Mouse (Mus musculus): Measurements from ENCODE around the gene Clmn.

Clmn gene

DNA sequence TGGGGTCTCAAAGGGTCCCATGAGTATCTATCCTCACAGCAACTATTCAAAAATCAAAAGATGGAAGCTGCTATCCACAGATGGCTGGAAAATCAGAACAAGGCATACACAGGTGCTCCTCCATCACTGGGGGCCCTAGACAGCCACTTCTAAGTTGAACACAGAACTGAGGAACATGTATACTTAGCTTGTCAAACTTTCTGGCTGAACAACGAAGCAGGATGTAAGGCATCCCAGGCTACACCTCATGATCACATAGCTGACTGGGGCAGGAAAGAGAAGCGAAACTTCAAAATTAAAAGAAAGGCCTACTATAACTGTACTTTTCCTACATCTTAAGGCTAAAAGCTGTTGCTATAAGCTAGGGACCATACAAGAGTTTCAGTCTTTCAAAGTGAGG, 115.9 kb downstream of the Clmn start:
- no peaks in the 10 kb centered on the region for H3K27me3 ChIP-seq (ENCODE audit: insufficient read depth, low read length)
- no peaks in the 10 kb centered on the region for H3K9me3 ChIP-seq (ENCODE audit: low read length)
- no peak overlapping the region for H3K4me3 ChIP-seq (replicated peaks; ENCODE audit: low read length)
- TF ChIP-seq CTCF (conservative IDR thresholded peaks at IDR 0.05; ENCODE audit: low read length) (no peak), NANOG (IDR thresholded peaks at IDR 0.05; ENCODE audit: borderline replicate concordance, low read length) (no peak), POU5F1 (IDR thresholded peaks at IDR 0.05; ENCODE audit: borderline replicate concordance, low read length) (no peak)
- H3K36me3 ChIP-seq (ENCODE audit: insufficient read depth, low read length), result peaks cover 29% of the 10 kb centered on the region
- H3K4me1 ChIP-seq (replicated peaks; ENCODE audit: low read depth, low read length), result peaks cover 37% of the 10 kb centered on the region

DNA sequence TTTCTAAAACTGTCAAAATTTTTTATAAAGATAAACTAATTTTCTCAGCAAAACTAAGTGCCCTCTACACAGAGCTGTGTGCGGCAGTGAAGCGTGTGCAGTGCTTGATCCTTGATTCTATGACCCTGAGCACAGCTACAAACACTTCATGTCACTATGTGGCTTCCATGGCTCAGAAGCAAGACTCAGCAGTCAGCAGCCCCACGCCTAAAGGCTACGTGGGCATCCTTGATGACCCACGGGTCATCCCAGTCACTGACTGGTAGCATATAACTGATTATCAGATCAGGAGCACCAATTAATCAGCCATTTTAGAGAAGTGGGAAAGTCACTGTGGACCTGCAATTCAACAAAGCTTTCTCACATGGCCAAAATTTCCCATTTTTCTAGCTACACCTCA, 117.6 kb downstream of the Clmn start:
- Histone ChIP-seq H3K36me3 (ENCODE audit: insufficient read depth, low read length) (peaks cover 29% of the 10 kb centered on the region), H3K27me3 (ENCODE audit: insufficient read depth, low read length) (no peaks in the 10 kb centered on the region), H3K9me3 (ENCODE audit: low read length) (no peaks in the 10 kb centered on the region), H3K4me3 (replicated peaks; ENCODE audit: low read length) (no peak overlapping the region), H3K4me1 (replicated peaks; ENCODE audit: low read depth, low read length) (peaks cover 38% of the 10 kb centered on the region)
- TF ChIP-seq NANOG (IDR thresholded peaks at IDR 0.05; ENCODE audit: borderline replicate concordance, low read length) (no peak), CTCF (conservative IDR thresholded peaks at IDR 0.05; ENCODE audit: low read length) (no peak), POU5F1 (IDR thresholded peaks at IDR 0.05; ENCODE audit: borderline replicate concordance, low read length) (no peak)

DNA sequence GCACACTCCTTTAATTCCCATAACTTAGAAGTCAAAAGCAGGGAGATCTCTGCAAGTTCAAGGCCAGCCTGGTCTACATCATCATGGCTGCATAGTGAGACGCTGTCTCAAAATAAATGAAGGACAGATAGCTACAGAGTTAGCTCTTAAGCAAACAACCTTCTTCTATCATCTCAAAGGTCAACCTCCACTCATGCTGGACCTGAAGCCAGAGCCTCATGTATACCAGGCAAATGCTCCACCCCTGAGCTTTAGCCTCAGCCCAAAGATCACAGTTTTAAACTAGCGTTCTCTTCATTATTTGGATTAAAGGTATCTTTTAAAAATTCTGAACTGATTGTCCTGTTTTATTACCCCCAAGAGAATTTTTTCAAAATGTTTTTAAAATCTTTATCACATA, 118.3 kb downstream of the Clmn start:
- Histone ChIP-seq H3K36me3 (ENCODE audit: insufficient read depth, low read length) (peaks cover 30% of the 10 kb centered on the region), H3K27me3 (ENCODE audit: insufficient read depth, low read length) (no peaks in the 10 kb centered on the region), H3K4me1 (replicated peaks; ENCODE audit: low read depth, low read length) (peaks cover 37% of the 10 kb centered on the region), H3K4me3 (replicated peaks; ENCODE audit: low read length) (no peak overlapping the region), H3K9me3 (ENCODE audit: low read length) (no peaks in the 10 kb centered on the region)
- TF ChIP-seq NANOG (IDR thresholded peaks at IDR 0.05; ENCODE audit: borderline replicate concordance, low read length) (no peak), POU5F1 (IDR thresholded peaks at IDR 0.05; ENCODE audit: borderline replicate concordance, low read length) (no peak), CTCF (conservative IDR thresholded peaks at IDR 0.05; ENCODE audit: low read length) (no peak)

DNA sequence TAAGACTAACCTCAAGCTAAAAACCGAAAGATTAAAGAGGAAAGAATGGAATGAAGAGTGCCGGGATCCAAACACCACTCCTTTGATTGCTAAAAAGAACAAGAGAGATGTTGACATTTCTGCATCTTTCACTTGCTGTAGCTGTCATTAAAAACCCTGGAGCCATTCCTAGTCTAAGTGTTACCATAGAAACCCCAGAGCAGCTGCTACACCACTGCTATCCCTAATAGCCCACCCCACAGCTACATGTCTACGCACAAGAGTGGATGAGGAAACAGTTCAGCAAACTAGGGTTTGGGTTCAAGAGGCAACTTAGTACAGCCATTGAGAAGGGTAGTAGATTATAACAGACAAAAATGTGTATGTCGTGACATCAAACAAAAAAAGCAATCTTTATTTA, 121.2 kb downstream of the Clmn start:
- Histone ChIP-seq H3K4me3 (replicated peaks; ENCODE audit: low read length) (no peak overlapping the region), H3K27me3 (ENCODE audit: insufficient read depth, low read length) (no peaks in the 10 kb centered on the region), H3K36me3 (ENCODE audit: insufficient read depth, low read length) (peaks cover 18% of the 10 kb centered on the region; the same call in 1 of the 2 replicates), H3K9me3 (ENCODE audit: low read length) (no peaks in the 10 kb centered on the region), H3K4me1 (replicated peaks; ENCODE audit: low read depth, low read length) (peaks cover 20% of the 10 kb centered on the region)
- TF ChIP-seq POU5F1 (IDR thresholded peaks at IDR 0.05; ENCODE audit: borderline replicate concordance, low read length) (no peak), CTCF (conservative IDR thresholded peaks at IDR 0.05; ENCODE audit: low read length) (no peak), NANOG (IDR thresholded peaks at IDR 0.05; ENCODE audit: borderline replicate concordance, low read length) (no peak)

DNA sequence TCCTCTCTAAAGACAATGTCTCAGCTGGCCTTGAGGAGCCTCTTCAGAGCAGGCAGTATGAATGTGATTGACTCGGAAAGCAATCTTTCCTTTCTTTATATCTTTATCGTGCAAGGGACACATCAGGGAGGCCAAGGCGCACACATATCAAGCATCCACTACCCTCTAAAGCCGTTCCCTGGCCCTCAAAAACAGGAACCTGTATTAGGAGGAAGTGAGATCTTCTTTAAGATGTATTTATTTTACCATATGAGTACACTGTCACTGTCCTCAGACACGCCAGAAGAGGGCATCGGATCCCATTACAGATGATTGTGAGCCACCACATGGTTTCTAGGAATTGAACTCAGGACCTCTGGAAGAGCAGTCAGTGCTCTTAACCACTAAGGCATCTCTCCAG, 122.6 kb downstream of the Clmn start:
- no peaks in the 10 kb centered on the region for H3K27me3 ChIP-seq (ENCODE audit: insufficient read depth, low read length)
- peaks cover 20% of the 10 kb centered on the region for H3K4me1 ChIP-seq (replicated peaks; ENCODE audit: low read depth, low read length)
- no peaks in the 10 kb centered on the region for H3K9me3 ChIP-seq (ENCODE audit: low read length)
- peaks cover 24% of the 10 kb centered on the region for H3K36me3 ChIP-seq (ENCODE audit: insufficient read depth, low read length)
- no peak overlapping the region for H3K4me3 ChIP-seq (replicated peaks; ENCODE audit: low read length)
- no peak for TF ChIP-seq CTCF (conservative IDR thresholded peaks at IDR 0.05; ENCODE audit: low read length)
- no peak for TF ChIP-seq POU5F1 (IDR thresholded peaks at IDR 0.05; ENCODE audit: borderline replicate concordance, low read length)
- no peak for TF ChIP-seq NANOG (IDR thresholded peaks at IDR 0.05; ENCODE audit: borderline replicate concordance, low read length)

DNA sequence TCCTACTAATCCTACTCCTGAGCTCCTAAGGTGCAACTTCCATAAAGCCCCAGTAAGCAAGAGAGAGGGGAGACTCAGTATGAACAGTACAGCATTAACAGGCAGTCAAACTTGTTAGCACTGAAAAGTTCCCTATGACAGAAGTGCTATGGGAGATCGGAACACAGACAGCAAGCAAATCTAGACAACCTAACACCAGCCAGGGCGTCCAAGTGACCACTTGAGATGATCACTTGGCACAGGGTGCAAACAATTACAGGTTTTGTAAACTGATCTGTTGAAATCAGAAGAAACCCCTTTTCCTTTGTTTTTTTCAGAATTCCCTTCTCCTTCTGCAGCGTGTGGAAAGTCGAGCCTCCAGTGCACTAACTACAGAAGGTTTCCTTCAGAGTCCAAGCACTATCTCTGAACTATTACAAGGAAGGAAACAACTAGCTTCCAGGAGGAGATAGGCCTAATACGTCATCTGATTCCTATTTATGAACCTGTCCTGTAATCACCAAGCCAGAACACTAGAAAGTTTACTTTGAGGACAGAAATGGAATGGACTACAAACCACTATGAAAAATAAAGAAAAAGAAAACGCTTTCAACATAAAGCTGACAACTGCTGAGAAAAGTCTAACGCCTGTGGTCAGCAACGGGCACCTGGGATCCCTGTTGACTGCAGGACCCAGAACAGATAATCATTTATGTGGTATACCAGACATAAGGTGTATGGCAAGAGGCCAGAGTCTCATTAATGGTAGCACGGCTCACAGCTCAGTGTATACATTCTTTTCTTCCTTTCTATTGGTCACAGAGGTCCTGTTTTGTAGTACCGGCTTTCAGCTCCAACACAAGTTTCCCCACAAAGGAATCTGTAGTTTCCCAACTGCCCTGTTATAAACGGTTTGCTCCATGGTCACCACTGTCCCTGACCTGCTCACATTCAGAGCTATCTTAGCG, 123.8 kb downstream of the Clmn start:
- Histone ChIP-seq H3K36me3 (ENCODE audit: insufficient read depth, low read length) (peaks cover 24% of the 10 kb centered on the region), H3K27me3 (ENCODE audit: insufficient read depth, low read length) (no peaks in the 10 kb centered on the region), H3K4me3 (replicated peaks; ENCODE audit: low read length) (no peak overlapping the region), H3K4me1 (replicated peaks; ENCODE audit: low read depth, low read length) (peaks cover 20% of the 10 kb centered on the region), H3K9me3 (ENCODE audit: low read length) (no peaks in the 10 kb centered on the region)
- TF ChIP-seq CTCF (conservative IDR thresholded peaks at IDR 0.05; ENCODE audit: low read length), result no peak
- no peak for TF ChIP-seq NANOG (IDR thresholded peaks at IDR 0.05; ENCODE audit: borderline replicate concordance, low read length)
- no peak for TF ChIP-seq POU5F1 (IDR thresholded peaks at IDR 0.05; ENCODE audit: borderline replicate concordance, low read length)

DNA sequence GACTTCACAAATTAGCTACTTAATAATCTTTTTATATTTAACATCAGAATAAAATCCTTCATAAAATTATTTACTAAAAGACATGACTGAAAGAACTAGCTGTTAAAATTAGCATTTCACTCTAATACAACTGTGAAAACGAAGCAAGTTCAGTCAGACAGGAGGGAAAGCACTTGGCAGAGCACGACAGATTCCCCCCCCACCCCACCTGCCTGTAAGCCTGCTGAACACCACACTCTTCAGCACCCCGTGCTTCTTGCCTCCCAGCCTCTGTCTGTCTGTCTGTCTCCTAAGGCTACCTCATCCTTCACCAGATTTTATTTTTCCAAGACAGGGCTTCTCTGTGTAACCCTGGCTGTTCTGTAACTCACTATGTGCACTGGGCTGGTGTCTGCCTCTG, 125.9 kb downstream of the Clmn start:
- Histone ChIP-seq H3K4me1 (replicated peaks; ENCODE audit: low read depth, low read length) (peaks cover 20% of the 10 kb centered on the region), H3K27me3 (ENCODE audit: insufficient read depth, low read length) (no peaks in the 10 kb centered on the region), H3K4me3 (replicated peaks; ENCODE audit: low read length) (no peak overlapping the region), H3K9me3 (ENCODE audit: low read length) (no peaks in the 10 kb centered on the region), H3K36me3 (ENCODE audit: insufficient read depth, low read length) (peaks cover 34% of the 10 kb centered on the region)
- no peak for TF ChIP-seq POU5F1 (IDR thresholded peaks at IDR 0.05; ENCODE audit: borderline replicate concordance, low read length)
- TF ChIP-seq NANOG (IDR thresholded peaks at IDR 0.05; ENCODE audit: borderline replicate concordance, low read length), result no peak
- TF ChIP-seq CTCF (conservative IDR thresholded peaks at IDR 0.05; ENCODE audit: low read length), result no peak

DNA sequence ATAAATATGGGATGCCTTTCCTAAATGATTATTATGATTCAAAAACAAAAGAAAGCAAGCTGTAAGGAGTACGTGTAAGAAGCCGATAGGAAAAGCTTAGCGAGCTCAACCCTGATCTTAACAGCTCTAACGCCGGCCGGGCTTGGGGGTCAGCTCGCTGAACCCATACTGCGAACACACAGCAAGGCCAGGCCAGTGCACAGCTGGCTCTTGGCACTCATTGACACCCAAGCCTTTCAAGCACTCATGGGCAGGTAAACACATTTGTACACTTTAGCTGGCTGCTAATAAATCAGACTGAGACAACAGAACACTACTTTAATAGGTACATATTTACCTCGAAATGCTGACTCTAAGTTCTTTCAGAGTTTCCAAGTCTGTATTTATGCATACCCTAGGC, 126.4 kb downstream of the Clmn start:
- peaks cover 16% of the 10 kb centered on the region for H3K4me1 ChIP-seq (replicated peaks; ENCODE audit: low read depth, low read length)
- H3K27me3 ChIP-seq (ENCODE audit: insufficient read depth, low read length), result no peaks in the 10 kb centered on the region
- H3K4me3 ChIP-seq (replicated peaks; ENCODE audit: low read length), result no peak overlapping the region
- no peaks in the 10 kb centered on the region for H3K9me3 ChIP-seq (ENCODE audit: low read length)
- peaks cover 34% of the 10 kb centered on the region for H3K36me3 ChIP-seq (ENCODE audit: insufficient read depth, low read length)
- TF ChIP-seq CTCF (conservative IDR thresholded peaks at IDR 0.05; ENCODE audit: low read length) (no peak), NANOG (IDR thresholded peaks at IDR 0.05; ENCODE audit: borderline replicate concordance, low read length) (no peak), POU5F1 (IDR thresholded peaks at IDR 0.05; ENCODE audit: borderline replicate concordance, low read length) (no peak)

Measured in E14TG2a.4 (cell line).